Mouse (Mus musculus): ENCODE data around the gene Prss53.

- TF ChIP-seq CTCF (IDR thresholded peaks at IDR 0.05; ENCODE audit: low read depth) (no peak), EP300 (IDR thresholded peaks at IDR 0.05; ENCODE audit: low read depth) (no peak)
Measured at GRCm38 (mm10) chr7:127935748-127936159, 45.0 kb upstream of the Prss53 start.

Data from liver, embryonic 14.5 days (tissue).